Mouse (Mus musculus) kidney, postnatal 25 days (tissue): ENCODE data around the gene Hbp1.

Source experiments
- DNase-seq, 2 experiments: peaks; one replicate each; pipeline ENCODE4 v3.0.0; 2021; ENCODE audit warnings: mixed read lengths in 2 of 2

Hbp1 gene

DNA sequence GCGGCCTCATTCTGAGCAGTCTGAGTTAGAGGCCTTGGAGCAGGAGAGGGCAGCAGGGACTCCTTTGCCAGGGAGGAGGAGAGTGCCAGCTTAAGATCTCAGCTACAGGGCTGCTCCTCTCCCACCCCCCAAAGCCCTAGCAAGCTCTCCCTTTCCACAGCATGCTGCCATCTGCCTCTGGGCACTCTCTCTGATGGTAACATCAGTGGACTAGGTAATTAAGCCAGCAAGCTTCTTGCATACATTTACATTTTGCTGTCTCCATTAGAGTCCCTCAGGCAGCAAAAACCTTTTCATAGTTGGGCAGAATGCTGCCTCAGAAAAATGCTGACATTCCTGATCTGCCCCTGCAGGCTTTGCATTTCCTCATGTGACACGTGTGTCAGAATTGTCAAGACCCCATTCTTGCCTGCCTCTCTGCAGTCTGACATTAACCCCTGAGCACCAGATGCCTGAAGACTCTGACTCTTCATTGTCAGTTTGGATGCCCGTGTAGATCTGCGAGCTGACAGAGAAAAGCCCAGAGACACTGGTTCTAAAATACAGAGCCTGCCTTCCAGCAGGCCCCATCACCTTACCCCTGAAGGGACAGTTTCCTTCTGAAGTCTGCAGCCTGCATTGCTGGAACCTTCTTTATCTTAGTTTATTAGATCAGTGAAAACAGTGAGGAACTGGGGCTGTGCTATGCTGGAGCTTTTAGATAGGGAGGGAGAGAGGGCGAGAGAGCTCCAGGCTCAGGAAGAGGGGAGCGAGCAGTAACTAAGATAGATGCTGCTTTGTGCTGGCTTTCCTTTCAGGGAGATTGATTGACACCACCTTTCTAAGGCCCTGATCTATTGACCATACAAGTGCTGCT, 44.4 kb downstream of the Hbp1 start:
- DNase-seq, result no peak

GRCm38 (mm10) chr12:31900391-31900914, 49.9 kb downstream of the Hbp1 start:
- DNase-seq, result peak in 1 of 2 experiments; percentile 43

DNA sequence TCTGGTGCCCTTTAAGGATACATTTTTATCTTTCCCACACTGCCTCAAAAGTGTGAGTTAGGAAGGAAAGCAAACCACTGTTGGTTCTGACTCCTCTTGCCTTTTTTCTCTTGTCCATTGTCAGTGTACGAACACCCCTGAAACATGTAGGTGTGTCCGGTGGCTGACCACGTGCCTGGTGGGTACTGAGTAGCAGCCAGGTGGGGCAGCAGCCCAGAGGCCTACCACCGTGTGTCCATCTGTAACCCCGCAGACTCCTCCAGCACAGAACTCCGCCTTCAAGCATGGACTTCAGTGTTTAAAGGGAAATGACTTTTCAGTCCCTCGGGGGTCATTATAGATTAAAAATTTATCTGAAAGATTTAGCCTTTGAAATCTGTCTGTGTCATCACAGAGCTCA, 52.9 kb downstream of the Hbp1 start:
- no peak for DNase-seq

DNA sequence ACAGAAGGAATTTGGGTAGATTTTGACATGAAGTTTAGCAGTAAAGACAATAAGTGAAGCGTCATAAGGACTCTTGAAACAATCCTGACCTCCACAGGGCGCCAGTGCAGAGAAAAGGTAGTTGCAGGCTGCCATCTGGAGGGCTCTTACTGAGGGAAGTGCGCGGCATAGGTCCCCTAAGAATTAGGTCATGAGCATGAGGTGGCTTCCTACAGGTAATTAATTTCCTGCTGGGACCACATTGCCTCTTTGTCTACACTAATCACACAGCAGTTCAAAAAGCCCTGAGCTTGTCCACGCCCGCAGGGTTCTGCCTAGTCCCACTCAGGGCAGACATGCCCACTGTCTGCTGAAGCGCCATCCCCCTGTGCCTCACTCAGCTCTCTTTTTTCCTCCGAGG, 53.3 kb downstream of the Hbp1 start:
- no peak for DNase-seq

- DNase-seq, result no peak
Observed at GRCm38 (mm10) chr12:31896295-31896694, 54.0 kb downstream of the Hbp1 start.

DNA sequence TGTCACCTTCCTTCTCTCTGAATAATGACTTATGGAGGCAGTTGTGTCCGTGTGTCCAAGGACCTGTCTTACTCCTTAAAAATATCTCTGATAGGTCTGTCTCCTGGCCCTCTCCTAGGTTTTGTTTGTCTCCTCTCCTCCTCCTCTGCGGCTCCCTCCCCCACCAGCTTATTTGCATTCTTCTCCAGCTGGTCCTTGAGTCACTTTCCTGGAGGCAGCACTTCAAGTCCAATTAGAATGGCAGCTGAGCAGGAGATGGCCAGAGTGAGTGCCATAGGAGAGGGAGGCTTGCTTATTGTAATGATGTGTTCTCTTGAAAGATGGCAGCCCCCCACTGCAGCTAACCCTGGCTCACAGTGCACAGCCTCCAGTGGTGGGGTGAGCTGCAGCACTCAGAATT, 54.4 kb downstream of the Hbp1 start:
- no peak for DNase-seq

DNA sequence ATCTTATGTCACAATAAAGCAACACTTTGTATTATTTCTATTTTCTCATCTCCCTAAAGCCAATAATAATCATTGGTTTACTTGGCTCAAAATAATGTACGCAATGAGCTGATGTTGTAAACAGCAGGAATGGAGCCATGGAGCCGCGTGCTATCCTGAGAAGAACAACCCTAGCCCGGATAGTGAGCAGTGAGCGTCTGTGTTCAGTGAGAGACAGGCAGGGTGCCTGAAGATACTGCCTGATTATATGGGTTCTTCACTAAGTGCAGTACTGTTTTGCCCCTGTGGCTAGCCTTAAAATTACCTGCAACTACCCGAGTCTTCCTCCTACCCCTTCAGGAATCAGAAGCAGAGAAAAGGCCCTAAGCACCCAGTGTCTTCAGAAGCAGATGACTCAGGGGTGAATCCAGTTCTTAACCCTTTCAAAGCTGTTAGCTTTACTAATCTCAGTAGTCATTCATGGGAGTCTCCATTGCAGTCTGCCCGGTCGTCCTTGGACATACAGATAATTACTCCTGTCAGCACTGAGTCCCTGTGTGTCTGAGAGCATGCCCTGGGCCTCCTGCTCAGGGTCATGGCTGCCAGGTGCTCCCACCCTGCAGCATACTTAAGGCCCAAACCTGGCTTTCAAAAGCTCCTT, 55.1 kb downstream of the Hbp1 start:
- no peak for DNase-seq

DNA sequence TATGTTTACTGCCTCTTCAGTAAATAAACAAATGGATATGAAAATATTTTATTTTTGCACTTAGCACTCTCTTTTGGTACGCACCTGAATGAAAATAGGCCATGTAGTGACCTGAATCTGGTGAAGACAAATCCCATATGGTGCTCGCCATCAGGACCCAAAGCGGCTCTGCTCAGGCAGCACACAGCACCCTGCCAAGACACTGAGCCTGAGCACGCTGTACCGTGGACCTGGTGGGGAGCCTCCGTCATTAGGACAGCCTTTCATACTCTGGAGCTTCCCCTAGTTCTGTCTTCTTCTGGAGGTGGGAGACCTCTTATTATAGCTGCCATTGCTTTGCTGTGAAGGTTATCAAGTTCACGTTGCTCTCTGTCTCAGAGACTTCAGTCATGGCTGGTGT, 57.6 kb downstream of the Hbp1 start:
- DNase-seq, result no peak

GRCm38 (mm10) chr12:31892079-31892478, 58.3 kb downstream of the Hbp1 start:
- DNase-seq, result no peak

- no peak for DNase-seq
Observed at GRCm38 (mm10) chr12:31890685-31891084, 59.6 kb downstream of the Hbp1 start.

DNA sequence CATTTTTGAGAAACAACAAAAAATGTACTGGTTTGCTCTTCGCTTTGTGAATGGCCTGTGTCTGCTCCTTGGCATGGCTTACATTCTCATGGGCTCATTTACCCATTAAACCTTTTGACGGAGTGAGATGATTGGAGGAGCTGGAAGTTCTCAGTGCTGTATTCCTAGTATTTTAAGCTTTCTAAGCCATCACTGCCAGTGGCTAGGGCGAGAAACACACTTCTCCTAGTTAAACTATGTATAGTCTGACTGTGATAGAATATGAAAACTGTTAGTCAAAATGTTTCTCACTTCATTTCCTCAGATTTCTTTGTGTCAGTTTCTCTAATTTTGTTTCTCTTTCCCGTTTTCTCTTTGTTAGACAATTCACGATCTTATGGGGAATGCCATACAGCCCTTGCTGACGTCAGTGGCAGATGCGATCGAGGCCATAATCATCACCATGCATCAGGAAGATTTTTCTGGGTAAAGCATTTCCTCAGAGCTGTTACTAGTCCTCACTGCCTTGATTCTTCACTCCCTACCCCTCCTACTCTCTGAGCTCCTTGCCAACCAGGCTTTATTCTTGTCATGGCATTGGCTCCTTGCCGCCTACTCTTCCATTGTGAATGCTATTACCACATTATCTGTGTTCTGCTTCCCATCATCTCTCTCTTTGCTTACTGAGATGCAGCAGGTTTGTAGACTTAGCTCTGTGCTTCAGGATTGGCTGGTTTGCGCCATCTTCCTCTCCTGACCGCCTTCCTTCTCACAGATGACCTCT, 64.3 kb downstream of the Hbp1 start:
- no peak for DNase-seq

DNA sequence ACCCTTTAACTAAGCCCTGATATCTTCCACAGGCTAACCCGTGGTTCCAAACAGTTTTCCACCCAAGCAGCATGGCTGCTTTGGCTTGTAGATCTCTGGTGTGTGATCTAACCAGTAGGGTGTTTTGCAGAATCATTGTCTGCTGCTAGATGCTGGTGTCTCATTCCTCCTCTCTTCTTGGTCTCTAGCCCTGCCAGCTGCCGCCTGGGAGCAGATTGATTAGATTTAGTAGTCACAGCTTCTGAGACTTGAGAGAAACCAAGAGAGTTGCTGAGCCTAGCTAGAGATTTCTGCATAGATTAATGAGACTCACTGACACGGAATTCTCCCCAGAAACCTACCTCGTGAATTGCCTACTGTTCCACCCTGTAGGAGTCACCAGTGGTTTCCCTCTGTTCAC, 65.3 kb downstream of the Hbp1 start:
- no peak for DNase-seq

DNA sequence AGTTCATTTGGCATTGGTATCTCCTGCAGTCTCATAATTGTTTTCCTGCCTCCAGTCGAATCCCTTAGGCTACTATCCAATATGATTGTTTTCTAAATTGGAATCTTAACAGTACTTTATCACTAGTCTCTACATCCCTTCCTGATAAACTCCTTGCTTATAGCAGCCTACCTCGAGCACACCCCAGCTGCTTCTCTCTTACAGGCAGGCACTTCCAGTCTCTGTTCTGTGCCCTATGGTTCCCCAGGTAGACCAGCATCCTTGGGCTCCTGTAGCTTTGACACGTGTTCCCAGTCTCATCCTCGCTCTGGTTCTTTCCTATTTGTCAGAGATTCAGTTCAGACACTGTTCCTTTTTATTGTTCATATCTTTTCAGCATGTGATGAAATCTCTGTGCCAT, 66.0 kb downstream of the Hbp1 start:
- DNase-seq, result no peak

- DNase-seq, result no peak
Observed at GRCm38 (mm10) chr12:31882736-31883135, 67.6 kb downstream of the Hbp1 start.

GRCm38 (mm10) chr12:31876775-31877174, 73.6 kb downstream of the Hbp1 start:
- no peak for DNase-seq
